Mouse (Mus musculus) urinary bladder, postnatal 36 days (tissue): ENCODE results near the gene Secisbp2.

Experiments used
- DNase-seq, 2 experiments: peaks; one replicate each; pipeline ENCODE4 v3.0.0; 2022; ENCODE audit warnings: low spot score in 2 of 2, mixed read lengths in 1 of 2

Secisbp2 gene

DNA sequence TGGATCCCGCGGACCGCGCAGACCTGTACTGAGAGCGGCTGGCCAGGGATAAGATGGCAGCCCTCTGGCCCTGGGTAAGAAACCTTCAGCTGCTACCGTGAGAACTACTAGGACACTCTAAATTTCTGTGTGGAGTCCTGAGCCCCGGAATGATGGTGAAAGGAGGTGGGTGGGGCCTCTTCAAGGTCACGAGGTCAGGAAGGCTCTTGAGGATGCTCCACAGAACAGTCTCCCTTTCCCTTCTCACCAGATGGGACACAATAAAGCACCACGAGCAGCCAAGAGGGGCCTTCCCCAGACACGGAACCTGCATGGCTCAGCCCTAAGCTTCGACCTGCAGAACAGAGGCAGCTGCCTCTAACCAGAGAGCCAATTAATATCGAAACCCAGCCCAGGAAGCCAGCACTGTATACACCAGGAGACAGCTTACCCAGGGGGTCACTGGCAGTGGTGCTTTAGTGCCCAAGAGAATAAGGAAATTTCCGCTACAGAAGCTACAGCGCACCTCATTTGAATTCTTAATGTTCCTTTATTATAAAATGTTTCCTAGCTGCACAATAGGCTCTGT lies 80.7 kb downstream of the Secisbp2 start:
- DNase-seq: no peak
